Mouse (Mus musculus) lung, adult 18-20 months (tissue): ENCODE measurements at regions not wholly inside any gene's neighbourhood (a gene's known extent, or its start where the extent isn't known, plus 50 kb on each side); places are given as distances from the start of the nearest gene placed in this dataset.
A peak's percentile ranks its signal among the peaks of the same experiment; 100 is the strongest.

ENCODE experiments used
- DNase-seq, 2 experiments: peaks; one replicate each; pipeline ENCODE4 v3.0.0; 2022; ENCODE audit warnings: mixed read lengths in 2 of 2

GRCm38 (mm10) chr2:169125476-169125875, 170.1 kb upstream of the Zfp64 start:
- DNase-seq: no peak

GRCm38 (mm10) chr2:169122887-169123286, 167.5 kb upstream of the Zfp64 start:
- DNase-seq: no peak

- DNase-seq: no peak
Measured at GRCm38 (mm10) chr2:169116841-169117240, 161.5 kb upstream of the Zfp64 start.

- DNase-seq: no peak
Measured at GRCm38 (mm10) chr2:169109044-169109443, 153.7 kb upstream of the Zfp64 start.

DNA sequence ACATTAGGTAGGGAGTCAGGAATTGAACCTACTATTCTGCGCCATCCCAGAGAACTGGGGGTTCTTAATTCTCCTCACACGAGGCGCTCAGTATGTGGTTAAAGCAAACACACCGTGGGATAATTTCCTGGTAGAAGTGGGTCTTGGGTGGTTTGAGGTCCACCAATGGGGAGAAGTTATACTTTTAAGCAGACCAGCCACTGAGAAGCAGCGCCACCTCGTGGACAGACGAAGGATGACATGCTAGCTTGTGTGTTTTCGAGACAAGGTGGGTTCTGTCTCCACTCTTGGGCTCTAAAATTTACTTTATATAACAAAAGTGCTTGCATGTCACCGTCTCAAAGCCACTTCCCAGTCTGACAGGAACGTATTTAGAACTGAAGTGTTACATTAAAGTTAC, 152.7 kb upstream of the Zfp64 start:
- peak in 1 of 2 experiments; percentile 18 for DNase-seq

DNA sequence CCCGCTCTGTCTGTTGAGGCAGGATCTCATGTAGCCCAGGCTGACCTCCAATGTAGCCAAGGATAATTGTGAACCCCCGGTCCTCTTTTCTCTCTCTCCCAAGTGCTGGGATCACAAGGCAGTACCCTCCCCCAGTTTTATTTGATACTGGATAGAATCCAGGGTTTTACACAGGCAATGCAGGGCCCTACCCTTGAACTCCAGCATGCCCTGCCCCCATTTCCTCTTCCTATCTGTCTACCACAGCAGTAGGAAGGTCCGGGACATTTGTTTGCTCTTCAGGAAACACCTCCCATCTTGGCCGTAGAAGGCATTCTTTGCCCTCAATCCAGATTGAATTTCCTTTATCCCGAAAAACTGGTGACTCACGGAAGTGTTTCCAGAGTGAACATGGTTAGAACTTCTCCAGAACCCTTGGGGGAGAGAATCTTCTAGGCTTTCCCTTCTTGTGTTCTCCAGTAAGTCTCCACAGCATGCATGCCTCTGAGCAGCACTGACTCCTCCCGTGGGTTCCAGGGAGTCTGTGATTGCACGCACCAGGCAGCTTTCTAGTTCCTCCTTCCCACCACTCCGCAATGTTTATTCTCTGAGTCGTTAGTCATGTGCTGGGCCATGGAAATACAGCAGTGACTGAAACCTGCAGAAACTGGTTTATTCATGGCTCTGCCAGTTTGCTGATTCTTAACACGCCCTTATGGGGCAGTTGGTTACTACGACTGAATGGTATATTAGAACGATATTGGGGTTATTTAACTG, 146.3 kb upstream of the Zfp64 start:
- DNase-seq: peak in 1 of 2 experiments; percentile 10

DNA sequence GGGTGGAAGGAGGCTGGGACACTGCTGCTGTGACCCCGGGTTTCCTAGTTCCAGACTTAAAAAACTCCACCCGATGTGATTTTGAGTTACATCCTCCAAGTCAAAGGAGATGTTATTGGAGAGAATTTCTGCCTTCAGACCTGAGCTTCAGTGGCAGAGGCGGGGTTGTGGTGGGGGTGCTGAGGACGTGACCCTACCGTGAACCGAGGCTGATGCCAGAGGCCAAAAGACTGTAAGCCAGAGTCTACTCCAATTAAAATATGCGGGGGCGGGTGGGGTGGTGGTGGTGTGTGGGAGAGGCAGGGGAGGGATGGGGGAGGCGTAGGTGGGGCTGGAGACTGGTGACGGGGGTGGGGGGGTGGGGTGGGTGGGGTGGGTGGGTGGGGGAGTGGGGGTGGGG, 145.1 kb upstream of the Zfp64 start:
- no peak for DNase-seq

GRCm38 (mm10) chr2:169099678-169100077, 144.3 kb upstream of the Zfp64 start:
- no peak for DNase-seq

- DNase-seq: no peak
Measured at GRCm38 (mm10) chr2:169098591-169098990, 143.2 kb upstream of the Zfp64 start.

DNA sequence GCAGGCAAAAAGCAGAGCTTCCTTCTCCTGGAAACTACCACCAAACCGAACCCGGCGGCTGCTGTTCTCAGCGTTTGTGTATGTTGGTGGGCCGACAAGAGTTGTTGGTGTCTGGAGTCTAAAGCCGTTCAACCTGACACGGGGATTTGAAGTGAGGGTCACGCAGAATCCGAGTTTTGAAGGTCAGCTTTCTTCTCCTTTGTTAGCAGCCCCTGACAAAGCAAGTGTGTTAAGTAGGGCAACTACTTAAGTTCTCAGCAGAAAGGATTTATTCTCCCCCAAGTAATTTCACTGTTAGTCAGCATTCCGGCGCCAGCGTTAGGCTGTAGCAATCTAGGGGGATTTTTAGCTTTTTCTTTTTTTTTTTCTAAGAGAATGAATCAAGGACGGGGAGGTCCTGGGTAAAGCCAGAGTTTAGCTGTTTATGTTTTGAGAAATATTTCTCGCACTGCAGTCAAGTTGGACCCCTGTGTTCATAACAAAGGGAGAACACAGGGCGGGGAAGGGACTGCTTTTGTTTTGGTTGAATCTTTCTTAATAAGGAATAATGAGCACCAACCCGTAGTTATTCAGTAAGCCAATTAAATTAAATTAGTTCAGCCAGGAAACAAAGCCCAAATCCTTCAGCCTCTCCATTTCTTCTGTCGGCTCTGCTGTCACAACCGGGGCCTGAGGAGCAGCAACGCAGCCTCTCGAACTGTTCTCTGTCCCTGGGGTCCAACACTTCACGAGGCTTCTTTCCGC, 138.8 kb upstream of the Zfp64 start:
- DNase-seq: no peak

GRCm38 (mm10) chr2:169090256-169090655, 134.9 kb upstream of the Zfp64 start:
- no peak for DNase-seq

DNA sequence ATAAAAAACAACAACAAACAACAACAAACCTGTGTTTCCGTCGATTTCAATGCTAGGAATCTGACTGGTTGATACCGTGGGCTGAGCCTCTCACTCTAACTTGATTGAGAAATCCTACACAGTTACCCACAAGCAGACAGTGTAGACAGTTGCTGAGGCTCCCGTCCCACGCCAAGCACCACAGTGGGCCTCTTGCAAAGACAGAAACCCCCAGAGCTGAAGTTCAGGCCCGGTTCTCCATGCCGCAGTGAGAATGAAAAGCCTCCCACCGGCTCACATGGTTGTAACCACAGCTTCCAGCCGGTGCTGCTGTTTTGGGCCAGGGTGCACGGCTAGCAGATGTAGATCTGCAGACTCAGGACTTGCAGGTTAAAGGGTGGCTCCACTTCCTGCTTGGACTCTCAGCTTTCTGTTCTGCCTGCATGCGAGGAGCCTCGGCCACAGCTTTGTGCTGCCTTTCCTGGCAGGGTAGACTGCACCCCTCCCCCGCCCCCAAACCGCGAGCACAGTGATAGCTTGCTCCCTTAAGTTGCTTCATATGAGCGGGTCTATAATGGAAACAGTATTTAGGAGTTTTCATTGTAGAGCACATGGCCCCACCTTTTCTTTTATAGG, 133.6 kb upstream of the Zfp64 start:
- DNase-seq: peak; percentile 7 to 30

- DNase-seq: no peak
Measured at GRCm38 (mm10) chr2:169088301-169088700, 132.9 kb upstream of the Zfp64 start.

DNA sequence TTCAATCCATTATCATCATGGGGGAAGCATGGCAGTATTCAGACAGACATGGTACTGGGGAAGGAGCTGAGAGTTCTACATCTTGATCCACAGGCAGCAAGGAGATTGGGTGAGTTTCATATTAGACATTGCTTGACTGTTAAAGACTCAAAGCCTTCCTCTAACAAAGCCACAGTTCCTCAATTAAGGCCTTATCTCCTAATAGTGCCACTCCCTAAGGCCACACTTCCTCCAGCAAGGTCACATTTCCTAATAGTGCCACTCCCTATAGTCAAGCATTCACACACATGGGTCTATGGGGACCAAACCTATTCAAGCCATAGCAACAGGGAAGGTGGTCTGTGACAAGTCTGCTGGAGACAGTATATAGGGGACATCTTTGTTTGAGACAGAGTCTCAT, 115.9 kb upstream of the Zfp64 start:
- no peak for DNase-seq

DNA sequence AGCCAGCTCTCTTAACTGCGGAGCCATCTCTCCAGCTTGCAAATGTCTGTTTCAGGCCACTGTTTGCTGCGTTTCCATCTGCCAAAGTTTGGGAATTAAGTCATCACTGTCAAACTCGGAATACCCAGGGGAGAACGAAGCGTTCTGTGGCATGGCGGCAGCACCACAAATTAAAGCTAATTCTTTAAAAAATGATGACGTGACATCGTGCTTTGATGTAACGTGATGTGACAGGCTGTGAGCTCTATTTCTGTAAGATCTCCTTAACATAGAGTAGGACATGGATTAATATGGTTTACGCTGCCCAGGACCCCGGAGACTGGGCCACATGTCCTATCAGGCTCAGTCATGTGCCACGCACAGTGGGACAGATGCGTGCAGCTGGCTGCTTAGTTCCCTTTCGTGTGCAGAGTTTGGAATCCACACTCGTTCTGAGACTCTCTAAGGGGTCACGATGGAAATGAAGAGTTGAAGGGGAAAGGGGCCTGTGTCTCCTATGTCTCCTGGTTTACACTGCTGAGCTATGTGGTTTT, 109.8 kb upstream of the Zfp64 start:
- no peak for DNase-seq

GRCm38 (mm10) chr2:169061520-169061919, 106.1 kb upstream of the Zfp64 start:
- DNase-seq: peak; percentile 61 to 76

GRCm38 (mm10) chr2:169060495-169060894, 105.1 kb upstream of the Zfp64 start:
- no peak for DNase-seq

DNA sequence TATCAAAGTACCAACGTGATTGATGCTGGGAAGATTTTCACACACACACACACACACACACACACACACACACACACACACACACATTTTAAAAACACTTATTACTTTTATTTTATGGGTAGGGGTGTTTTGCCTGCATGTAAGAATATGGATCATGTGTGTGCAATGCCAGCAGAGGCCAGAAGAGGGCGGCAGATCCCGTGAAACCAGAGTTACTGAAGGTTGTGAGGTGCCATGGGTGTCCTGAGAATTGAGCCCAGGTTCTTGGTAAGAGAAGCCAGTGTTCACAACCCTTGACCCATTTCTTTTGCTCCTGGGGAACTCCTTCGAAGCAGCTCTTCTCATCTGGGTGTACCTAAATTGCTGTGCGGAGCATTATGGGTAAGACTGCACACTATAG, 102.4 kb upstream of the Zfp64 start:
- no peak for DNase-seq

DNA sequence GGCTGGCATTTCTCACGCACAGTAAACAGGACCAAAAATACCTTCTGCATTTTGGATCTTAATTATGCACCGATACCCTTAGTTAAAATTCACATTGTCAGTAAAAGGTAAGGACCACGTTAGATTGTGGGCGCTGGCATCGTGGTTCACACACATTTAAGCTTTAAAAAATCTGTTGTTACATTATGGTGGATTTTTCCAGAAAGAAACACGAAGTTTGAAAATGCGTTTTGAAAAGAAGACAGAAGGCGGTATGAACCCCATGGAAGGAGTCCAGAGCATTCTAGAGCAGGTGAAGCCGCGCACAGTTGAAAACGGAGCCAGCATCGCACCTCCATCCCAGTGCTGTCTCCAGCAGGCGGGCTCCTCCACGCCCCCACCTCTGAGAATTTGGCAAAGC, 94.6 kb upstream of the Zfp64 start:
- no peak for DNase-seq

DNA sequence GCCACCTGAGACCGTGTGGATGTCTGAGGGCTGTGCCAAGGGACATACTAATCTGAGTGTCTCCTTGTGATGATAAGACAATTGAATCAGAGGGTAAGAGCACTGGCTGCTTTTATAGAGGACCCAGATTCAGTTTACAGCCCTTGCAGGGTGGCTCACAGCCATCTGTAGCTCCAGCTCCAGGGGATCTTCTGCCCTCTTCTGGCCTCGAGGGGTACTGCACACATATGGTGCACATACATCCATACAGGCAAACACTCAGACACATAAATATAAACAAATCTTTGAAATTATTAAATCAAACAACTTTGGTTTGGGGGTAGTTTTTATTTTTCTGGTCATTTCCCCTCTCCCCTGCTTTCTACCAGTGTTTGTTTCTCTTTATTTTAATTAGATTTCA, 86.4 kb upstream of the Zfp64 start:
- DNase-seq: no peak

DNA sequence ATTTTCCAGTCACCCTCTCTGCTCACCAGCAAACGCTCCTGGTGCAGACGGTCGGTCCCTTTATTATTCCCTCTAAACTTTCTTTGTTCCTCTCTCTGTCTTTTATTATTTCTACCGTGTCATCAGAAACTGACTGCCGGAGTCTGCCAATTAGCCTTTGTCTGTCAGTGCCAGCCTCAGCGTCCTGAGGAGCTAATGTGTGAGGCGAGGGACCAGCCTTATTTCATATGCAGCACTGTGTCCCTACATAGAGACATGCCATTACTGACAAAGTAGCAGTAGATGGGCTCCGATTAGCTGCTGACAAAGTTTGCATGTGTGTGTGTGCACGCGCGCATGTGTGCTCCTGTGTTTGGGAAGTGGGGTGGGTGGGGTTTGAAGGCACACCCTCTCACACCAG, 82.6 kb upstream of the Zfp64 start:
- DNase-seq: no peak

DNA sequence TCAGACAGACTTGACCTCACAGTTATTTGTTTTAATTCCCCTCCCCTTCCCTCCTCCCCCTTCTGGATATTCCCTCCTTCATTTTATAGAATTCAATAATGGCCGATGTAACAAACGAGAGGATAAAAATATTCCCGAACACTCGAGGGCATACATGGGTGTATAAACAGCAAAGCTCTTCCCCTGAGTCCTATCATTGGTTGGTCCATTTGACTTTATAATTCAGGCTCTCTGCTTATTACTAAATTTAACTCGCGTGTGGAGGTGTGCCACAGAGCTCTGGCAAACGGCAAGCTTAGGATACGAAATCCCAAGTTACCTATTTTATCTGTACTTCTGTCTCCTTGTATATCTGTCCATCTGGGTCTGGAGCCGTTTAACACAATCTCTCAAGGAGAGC, 82.1 kb upstream of the Zfp64 start:
- DNase-seq: no peak

- peak in 1 of 2 experiments; percentile 4 for DNase-seq
Measured at GRCm38 (mm10) chr2:169035315-169035714, 79.9 kb upstream of the Zfp64 start.

GRCm38 (mm10) chr2:169033997-169034396, 78.6 kb upstream of the Zfp64 start:
- no peak for DNase-seq
